Mouse (Mus musculus) embryo, embryonic 10 days (tissue): ENCODE results near the gene Xpr1.

ENCODE experiments used
- DNase-seq: peaks from one replicate; pipeline ENCODE4 v3.0.0-alpha.2; 2015; ENCODE audit warnings: low spot score

Gene Xpr1

DNA sequence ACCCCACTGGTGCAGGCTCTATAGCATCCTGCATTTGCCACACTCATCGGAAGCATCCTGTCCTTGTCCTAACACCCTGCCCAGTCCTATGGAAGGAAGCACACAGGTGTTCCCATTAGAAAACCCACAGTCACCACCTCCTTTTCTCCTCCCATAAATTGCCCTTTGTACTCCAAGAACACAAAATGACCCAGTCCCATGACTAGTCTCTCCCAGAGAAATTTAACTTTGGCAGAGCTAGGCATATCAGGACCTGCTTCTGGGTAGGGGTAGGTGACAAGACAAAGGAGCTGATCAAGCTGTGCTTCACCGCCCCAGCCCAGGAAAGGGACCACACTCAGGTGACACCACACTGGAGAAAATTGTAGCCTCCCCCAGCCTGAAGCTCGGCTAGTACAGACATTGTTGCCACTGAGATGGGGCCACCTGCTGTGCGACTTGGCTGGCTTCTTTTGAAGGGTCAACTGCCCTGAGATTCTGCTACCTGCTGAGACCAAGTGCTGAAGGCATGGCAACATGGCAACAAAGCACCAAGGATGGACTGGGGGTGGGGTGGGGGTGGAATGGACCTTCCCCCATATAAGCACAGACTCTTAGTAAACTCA lies 166.6 kb downstream of the Xpr1 start:
- no peak for DNase-seq

DNA sequence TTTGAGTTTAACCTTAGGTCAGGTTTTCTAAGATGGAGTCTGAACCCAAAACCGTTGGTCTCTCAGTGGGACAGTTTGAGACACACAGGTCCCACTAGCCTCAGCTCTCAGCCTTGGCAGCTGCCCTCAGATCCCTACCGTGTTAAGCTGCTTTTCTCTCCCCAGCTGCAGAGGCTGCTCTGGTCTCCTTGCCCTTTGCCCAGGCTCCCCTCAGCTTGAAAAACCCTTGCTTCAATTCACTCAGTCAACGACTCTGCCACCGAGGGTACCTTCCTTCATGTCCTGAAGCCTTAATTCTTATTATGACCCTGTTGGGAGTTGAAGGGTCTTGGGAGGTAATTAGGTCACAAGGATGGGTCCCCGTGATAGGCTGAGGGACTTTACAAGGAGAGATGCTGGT lies 167.3 kb downstream of the Xpr1 start:
- no peak for DNase-seq

DNA sequence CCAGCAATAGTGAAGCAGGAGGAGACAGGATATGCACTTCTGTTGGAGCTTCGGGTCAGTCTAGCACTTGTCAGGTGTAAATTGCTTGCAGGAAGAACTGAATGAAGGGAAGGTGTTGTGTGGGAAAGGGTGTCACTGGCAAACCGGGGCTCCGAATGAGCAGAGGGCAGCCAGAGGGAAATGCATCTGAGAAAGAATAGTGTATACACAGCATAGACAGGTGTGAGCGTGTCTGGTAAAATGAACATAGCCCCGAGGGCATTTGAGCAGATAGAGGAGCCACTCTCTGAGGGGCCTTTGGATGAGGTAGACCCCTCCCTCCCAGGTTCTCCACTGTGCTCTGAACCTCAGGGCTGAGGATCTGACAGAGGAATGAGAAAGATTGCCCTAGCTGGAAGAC lies 169.2 kb downstream of the Xpr1 start:
- DNase-seq = no peak

DNA sequence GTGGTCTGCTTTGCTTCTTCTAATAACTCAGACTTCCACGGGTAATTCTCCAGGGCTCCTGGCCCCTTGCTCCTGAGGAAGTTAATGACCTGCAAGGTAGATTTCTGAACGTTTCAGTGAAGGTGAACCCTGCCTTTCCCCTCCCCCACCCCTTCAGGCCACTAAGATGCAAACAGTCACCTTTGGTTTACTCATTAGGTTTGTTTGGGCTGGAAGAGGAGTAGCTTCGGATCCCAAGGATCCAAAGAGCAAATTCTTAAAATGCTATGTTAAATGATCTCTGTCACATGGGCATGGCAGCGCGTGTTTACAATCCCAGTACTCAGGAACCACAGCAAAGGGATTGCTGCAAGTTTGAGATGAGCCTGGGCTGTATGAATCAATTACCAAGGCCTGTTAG lies 169.8 kb downstream of the Xpr1 start:
- no peak for DNase-seq

DNA sequence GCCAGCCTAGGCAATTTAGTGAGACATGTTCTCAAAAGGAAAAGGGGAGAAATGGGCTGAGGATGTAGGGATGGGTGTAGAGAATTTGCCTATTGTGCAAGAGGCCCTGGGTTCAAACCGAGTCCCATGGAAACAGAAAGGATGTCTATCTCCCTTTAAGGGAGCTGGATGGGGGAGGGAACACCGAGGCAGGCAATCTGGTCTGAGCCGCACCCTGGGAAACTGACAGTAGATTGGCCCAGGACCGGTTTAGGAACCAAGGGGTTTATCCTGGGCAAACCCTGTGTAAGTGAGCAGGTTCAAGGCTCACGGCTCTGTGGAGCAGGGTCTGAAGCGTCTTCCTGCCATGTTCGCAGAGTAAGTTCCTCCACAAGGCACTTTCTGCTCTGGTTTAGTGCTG lies 171.7 kb downstream of the Xpr1 start:
- no peak for DNase-seq

DNA sequence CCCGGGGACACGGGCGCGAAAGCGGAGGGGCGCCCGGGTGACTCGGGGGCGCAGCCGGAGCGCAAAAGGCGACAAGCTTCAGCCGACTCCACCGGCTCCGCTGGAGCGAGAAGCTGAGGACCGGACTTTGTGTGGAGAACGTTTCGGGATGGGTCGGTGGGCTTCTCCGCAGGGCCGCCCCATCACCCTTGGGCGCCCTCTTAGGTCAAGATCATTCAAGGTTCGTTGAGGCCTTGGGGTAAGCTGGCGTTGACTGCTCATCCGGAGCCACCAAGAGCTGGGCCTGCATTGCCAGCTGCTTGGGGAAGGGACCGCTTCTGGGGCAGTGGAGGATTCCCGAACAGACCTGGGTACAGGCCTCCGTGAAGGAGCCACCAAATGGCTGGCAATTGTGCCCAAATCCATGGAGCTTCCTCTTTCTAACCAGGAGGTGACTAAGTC lies 172.4 kb downstream of the Xpr1 start:
- DNase-seq = peak; percentile 37

DNA sequence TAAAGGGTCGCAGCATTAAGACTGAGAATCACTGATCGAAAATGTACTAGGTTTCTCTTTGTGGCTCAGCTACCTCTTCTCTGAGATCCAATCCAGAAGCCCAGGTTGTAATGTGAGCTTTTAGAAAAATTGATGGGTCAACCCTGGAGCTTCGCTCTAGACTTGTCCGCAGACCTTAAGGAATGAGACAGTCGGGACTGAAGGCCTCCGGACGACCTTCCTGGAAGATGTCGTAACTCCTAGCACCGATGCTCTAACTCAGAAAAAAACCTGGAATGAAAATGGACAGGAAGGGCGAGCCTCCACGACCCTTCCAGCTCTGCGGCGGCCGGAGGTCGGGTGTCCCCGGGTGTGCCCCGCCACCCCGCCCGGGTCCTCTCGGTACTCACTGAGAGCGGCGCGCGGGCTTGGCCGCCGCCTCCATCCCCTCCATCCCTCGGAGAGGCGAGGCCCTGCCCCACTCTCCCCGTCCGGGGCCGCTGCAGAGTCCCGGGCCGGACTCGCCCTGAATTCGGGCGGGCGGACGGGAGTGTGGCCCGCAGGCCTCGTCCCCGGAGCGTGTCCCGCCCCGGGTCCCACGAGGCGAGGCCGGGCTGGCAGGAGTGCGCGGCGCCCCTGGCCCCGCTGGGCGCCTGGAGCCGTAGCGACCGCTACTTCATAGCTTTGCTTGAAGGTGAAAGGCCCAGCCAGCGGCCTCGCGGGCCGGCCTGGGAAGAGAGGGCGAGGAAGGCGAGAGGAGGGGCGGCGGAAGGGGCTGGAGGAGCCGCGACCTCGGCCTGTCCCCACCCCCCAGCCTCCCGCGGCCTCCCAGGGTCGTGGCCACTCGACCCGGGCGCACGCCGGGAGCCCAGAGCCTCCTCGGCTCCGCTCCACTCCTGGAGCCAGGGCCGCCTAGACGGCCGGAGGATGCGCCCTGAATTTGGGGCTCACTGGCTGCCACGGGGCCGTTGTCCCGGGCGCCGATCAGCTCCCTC lies 173.1 kb downstream of the Xpr1 start, which contains the start of gene BC034090:
Gene BC034090 (minus strand): TSS at position 648 of the 974 bp plus-strand sequence.
- DNase-seq = peak; percentile 68

DNA sequence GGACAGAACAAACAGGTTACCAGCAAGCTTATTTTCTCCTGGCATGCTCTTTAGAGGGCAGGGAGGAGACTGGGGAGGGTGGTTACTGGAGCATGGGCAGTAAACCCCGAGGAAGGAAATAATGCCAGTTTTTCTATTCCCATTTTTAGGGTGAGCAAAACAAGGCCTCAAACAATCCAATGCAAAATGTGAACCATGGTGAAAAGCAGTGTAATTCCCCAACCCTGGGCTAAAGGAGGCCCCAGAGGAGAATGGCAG lies 174.8 kb downstream of the Xpr1 start:
- no peak for DNase-seq

DNA sequence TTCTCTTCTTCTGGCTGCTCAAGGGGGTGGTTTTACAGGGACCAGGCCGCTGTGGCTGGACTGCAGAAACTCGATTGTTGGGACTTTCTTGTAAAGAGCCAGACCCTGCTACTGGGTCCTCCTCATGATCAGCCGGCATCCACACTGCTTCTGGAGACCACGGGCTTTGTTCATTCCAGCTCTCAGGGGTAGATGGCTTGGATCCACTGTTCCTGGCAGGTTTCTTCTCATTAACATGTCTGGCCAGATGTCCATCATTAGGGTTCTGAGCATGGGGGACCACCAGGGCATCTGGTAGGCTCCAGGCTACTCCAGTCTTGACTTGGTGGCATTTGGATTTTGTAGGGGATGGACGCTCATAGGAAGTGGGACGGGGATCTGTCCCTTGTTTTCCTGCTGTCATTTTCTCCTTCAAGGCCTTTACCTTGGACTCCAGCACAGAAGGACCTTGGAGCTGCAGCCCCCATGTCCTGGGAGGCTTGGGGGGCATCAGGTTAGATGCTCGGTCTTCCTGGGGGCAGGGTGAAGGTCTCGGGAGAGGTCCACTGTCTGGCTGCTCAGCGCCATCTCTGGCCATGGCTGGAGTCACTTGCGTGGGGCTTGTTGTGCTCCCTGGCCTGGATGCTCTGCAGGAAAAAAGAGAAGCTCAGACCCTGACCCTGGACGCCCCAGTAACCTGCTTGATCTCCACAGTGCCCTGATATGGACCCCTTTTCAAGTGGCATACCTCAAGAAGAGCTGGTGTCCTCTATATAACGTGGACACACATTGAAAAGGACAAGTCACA lies 175.3 kb downstream of the Xpr1 start:
- no peak for DNase-seq

DNA sequence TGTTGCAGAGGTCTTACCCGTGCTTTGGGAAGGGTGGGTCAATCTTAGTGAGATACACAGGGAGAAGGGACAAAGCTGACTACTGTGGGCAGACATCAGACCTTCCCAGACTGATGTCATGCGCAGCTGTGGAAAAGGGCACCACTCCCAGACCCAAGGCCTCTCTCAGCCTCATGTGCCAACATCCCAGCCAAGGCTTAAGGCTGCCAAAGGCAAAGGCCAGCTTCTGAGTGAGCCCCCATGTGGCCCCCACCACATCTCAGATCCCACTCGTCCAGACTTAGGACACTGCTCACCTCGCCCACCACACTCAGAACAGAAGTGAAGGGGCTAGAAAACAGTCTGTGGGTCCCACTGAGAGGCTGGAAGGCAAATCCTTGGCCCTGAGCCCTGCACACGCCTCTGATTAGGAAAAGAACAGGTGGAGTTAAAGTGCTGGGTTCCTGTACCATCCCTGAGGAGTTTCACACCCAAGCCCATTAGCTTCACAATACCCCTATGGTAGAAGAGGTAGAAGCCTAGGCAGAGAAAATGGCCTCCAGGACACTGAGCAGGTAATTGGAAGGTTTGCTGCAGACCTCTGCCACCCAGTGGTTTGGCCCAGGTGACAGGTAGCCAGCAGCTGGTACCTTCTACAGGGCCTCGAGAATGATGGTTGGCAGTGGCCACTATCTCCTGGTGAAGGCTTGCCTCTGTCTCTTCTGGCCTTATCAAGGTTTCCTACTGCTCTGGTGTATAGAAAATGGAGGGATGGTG lies 177.1 kb downstream of the Xpr1 start:
- no peak for DNase-seq

DNA sequence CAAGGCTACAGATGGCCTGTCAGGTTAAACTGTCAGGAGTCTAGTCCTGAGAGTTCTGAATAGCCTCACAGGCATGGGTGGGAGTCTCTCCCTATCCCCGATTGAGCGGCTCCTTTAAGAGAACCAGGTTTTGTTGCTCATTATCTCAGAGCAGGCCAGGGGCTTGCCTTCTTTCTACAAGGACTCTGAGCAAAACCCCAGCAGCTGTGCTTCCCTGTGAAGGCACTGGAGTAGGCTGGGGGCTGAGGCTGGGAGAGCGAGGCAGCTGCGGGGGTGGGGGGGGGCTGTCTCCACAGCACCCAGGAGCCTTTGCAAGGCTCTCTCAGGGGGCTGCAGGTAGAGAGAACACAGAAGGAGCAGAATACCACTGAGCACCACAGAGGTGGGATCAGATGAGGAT lies 178.0 kb downstream of the Xpr1 start:
- no peak for DNase-seq

DNA sequence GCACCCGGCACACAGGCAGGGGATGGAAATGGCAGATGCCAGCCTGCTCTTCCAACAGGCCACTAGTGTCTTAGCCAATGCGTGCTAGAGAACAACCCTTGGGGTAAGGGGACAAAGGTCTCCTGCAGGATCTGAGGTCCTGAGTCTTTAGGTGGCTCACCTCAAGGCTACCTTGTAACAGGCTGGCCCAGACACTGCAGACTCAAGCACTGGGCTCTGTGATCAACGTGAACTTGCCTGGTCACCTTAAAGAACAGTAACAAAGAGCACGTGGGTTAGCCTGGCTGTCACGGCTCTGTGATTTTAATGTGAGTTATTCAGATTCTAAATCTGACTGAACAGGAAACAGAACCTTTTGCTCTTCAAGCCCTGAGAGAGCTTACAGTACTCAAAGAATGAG lies 179.1 kb downstream of the Xpr1 start:
- no peak for DNase-seq

DNA sequence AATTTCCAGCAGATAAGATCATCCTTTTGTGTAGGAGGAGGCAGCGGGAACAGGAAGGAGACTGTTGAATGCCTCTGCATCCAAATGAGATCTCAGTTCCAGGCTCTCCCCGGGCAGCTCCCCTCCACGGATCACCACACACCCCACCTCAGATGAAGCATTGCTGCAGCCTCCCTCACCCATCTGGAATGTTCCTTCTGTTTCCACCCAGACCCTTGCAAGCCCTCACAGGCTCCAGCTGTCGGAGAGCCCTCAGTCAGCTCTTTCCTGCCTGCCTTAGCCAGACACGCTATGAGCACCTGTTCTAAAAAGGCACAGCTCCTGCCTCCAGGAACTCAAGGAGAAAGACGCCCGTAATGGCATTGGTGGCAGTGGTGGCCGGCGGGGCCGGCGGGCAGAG lies 179.8 kb downstream of the Xpr1 start:
- no peak for DNase-seq

DNA sequence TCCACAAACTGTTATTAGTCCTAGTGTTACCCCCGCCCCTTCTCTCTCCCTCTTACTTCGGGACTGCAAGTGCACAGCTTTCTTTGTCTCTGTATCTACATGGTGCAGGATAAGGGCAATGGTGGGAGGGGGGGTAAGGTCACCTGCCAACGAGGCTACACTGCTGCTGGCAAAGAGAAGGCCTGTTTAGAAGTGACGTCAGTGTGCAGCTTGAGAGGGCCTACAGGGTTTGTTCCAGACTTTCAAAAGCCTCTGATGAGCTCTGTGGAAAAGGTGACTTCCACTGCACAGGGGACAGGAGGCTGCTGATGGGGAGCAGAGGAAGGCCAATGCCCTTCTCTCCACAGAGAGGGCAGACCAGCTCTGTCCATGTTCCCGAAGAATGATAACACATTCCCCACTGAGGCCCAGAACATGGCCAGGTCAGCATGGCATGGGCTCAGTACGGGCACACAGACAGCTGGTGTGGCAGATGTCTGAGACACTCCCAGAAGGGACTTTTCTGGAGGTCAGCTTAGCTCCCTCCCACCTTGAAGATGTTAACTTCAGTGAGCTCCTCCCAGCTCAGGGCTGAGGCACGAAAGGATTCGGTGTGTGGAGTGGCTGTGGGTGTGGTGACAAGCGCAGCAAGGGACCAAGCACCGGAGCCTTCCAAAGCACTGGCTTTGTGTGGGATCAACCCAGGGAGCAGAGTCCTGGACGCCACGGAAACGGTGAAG lies 180.8 kb downstream of the Xpr1 start:
- no peak for DNase-seq

DNA sequence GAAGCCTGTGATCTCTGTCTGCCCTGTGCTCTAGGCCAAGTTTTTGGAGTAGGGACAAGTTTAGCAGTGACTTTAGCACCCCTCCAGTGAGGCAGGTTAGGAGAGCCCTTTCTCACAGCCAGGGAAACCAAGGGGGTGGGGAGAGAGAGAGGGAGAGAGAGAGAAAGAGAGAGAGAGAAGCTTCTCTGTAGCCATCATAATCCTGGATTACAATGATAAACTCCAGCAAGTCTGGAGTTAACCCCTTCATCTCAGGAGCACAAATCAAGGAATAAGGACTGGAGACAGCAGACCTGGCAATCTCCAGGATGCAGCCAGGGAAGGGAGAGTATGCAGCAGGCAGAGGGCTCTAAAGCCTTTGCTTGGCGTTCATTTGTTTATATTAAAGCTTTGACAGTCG lies 181.6 kb downstream of the Xpr1 start:
- DNase-seq = no peak

DNA sequence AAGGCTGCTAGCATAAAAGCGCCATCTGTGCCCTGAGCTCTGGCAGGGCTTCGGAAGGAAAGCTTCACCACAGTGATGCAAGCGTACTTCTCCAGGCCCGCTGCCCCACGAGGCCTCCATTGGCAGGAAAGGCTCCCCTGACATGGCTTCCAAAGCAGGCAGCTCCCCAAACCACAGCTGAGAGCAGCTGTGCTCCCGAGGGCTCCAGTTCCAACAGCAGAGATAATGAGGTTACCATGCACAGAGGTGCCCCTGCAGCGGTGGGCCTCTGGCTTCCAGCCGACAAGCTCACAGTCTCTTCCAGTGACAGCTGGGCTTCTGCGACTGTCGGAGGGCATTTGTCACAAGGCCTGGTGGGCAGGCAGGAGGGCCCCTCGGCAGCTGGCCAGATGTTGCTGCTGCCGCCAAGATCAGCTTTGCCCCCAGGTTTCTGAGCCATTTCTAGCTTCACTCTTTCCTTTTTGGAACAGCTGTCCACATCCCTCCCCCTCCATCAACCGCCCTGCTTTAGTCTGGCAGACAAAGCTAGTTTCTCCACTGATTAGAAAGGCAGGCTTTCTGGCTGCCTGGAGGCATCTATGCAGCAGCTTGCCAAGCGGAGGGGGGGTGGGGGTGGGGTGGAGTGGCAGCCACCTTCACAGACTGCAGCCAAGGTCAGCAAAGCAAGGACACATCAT lies 183.1 kb downstream of the Xpr1 start:
- DNase-seq = peak; percentile 38

DNA sequence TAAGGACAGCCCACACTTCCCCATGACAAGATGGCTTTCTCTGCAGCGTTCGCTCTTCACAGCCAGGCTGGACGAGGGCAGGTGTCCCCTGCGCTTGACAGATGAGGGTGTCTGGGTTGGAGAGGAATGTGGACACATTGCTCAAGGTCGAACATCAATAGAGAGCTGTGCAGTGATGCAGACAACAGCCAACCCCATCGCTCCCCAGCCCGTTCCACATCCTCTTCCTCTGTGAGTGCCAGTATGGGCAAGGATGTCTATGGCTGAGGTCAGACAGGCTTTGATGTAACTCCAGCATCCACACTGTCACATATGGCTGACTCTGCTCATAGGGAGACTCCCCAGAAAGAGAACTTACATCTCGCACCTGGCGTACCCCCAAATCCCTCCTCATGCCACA lies 183.8 kb downstream of the Xpr1 start:
- DNase-seq = no peak

DNA sequence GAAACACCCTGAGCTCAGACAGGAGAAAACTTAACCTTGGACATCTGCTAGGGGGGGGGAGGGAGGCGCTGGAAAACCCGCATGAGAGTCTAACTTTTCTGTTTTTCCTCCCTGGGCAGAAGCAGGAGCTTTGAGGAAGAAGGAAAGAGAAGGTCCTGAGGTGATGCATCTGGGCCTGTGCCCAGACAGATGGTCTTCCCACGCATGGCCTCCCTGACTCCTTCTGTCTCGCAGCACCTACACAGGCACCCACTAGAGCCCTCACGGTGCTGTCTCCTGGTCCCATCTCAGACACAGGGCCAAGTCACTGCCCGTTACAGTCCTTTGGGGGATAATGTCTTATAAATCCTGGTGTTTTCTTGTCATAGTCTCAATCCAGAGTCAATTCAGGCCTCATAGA lies 184.4 kb downstream of the Xpr1 start:
- DNase-seq = no peak

DNA sequence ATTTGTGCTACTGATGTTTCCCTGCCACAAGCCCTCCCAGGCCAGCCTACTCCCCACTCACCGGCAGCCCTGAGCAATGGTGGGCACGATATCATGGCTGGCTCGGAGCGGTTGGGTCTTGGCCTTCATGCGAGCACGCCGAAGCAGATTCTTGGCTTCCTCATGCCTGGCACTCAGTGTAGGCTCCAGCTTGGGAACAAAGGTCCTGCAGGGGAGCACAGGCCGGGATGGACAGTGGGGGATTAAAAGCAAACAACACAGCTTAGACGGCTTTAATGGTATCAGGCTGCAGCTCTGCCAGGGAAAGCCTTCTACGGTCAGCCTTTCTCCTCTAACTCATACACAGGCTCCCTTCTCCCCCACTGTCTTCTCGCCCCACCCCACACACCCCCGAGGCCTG lies 184.8 kb downstream of the Xpr1 start:
- DNase-seq = no peak

DNA sequence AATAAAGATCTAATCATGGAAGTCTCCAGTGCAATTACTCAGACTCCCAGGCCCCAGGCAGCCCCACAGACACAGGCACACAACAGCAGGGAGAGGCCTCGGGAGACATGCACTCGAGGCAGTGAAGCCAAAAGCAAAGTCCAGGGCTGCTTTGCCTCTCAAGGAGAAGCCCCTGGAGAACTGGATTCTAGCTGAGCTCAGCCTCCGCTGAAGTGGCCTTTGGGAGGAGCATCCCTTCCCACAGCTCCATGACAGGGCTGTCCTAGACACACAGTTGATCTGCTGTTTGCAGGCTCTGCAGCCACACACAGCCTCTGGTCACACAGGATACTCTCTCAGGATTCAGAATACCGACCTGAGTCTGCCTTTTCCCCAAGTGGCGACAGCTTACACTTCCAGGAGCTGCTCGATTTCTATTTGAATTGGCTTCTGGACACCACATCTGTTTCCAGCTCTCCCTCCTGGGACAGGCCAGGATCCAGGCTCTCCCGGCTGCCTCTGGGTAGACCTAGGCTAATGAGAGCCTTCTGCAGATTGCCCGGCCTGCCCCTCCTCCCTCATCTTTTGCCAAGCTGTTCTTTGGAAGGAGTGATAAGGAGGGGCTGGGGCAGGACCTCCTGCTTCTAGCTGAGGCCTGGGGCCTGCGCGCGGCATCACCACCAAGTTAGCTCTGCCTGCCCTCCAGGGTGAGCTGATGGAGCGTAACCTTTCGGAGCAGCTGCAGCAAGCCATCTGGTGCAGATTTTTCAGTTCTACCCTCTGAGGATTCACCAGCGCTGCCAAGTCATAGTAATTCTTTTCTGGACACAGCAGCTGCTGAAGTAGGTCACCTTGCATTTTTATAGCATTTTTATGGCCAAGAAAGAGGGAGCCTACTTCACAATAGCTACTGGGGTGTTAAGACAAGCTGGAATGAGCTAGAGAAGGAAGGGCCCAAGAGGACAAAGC lies 187.5 kb downstream of the Xpr1 start:
- DNase-seq = peak; percentile 76
